Mouse (Mus musculus) adrenal gland, postnatal 25 days (tissue): ENCODE data around the gene Pdzd9. TPM values are rescaled to one million over a fixed set of nuclear protein-coding genes. Genes with fewer than 3 reads are reported as not detected.

ENCODE experiments used
- DNase-seq: peaks from one replicate; pipeline ENCODE4 v3.0.0; 2021; ENCODE audit warnings: mixed read lengths
- total RNA-seq: library from RNA; stranded (reverse); gene quantifications from 2 replicates; pipeline ENCODE4 v1.2.3, GENCODE M21; 2021

Gene Pdzd9
- total RNA-seq, 1 experiment from 2014 or later = not detected

DNA sequence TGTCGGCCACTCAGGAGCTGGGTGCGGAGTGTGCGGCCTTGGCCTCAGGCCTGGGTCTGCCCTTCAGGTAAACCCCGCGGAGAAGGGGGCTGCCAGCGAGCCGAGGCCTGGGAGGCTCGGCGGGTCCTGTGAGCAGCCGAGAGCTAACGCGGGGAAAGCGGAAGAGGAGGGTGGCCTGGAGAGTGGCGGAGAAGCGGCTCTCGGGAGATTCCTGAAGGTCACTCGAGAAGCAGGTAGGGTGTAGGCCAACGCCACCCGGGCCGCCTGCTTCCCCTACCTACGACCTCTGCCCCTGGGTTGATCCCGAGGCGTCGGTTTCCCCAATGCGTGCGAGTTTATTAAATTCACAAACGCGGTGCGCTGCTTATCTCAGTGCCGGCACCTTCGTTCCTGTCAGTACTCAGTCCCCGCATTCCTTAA is 34.8 kb downstream of the Pdzd9 start:
- no peak for DNase-seq

DNA sequence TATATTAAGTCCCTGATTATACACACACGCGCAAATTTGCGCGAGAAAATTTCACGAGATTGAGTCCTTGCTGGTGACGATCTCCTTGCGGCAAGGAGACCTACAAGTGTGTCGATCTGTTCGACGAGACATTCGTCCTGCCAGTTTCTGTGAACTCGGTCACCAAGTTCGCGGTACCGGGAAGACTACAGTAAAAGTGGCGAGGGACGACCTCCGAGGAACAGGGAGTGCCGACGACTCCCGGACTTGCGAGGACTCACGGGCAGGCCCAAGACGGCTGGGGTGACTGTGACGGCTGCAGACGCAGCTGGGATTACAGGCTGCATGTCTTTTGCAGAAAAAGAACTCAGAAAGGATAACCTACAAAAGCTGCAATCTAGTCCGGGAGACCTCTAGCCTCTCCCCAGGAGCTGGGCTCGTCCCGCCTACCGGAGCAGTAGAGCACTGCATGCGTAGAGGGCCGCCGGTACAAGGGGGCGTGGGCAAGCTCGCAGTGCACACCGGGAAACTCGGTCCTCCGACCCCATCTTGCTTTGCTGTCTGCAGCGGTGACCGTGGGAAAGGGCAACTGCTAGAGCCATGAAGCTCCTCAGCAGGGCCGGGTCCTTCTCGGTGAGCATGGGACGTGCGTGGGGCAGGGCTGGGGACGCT is 35.3 kb downstream of the Pdzd9 start, which contains the start of gene Uqcrc2:
Uqcrc2 (plus strand) TSS at position 466 of the 651 bp plus-strand sequence.
- DNase-seq = peak; percentile 89

DNA sequence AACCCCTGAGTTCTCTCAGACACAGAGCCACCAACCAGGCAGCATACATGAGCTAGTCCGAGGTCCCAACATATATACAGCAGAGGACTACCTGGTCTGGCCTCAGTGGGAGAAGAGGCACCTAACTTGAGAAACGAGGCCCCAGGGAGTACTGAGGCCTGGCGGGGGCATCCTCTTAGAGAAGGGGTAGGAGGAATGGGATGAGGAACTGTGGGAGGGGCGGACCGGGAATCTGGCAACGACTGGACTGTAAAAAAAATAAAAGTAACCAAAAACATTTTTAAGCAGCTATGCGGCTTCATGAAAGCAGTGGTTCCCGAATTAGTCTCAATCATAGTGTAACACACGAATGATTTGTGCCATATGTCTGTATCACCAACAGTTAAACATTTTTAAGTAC is 35.8 kb downstream of the Pdzd9 start:
- DNase-seq = no peak

DNA sequence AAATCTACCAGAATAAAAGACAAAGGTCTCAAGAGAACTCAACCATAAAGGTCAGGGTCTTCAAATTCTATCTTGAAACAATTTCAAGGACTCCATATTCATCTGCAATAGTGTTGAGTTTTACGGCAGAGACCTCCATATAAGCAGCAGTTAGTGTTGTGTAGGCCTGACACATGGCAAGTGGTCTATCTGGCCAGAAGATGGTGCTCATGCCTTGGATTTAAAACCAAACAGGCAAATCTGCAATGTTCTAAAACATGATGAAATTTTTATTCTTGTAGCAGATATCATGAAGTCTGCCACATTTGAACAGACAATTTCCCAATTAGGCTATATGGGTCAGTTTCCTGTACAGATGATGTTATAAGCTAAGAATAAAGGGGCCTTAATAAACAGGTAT is 37.6 kb downstream of the Pdzd9 start:
- no peak for DNase-seq

DNA sequence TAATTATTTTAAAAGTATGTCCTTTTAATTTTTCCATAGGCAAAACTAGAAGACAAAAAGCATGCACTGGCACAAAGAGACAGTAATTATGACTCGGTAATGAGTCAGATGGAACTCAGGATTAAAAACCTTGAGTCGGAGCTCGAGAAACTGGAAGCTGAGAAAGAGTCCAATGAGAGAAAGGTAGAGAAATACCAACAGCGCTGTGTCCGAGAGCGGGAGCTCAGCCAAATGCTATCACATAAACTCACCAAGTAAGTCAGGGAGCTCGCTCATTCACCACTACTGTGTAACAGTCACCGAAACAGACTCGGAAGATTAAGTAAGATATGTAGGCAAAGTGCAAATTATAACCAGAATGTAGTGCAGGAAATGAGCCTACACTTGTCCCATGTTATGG is 49.3 kb downstream of the Pdzd9 start:
- DNase-seq = peak; percentile 51

DNA sequence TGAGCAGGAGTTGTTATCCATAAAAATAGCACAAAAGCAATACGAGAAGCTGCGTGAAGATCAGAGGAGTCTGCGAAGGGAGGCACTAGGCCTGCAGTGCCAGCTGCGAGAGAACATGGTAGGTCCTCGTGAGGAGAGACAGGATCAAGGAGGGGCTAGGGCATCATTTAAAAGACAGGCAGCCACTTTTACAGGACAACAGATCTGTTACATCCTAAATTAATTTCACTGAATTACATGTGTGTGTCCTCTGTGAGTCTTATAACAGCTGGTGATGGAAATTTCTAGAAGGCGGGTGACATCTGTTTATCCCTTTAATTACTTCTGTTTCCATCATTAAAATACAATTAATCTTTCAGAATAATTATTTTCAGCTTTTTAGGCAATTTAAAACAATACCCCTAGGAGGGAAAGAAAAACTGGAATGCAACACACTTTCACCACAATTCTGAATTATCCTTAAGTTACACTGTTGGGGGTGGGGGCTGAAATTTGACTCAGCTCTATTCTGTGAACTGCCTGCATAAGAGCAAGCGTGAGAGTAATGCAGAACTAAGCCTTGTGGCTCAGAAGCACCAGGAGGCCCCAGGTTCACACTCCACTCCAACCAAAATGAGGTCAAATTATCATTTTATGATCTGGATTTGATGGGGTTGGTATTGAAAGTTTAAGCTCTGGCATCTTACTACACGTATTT is 49.9 kb downstream of the Pdzd9 start:
- DNase-seq = no peak

Other genes with a start within 250 kb of the Pdzd9 start
- gene Uqcrc2, start 35.2 kb downstream of the Pdzd9 start, total RNA-seq = 319 and 341 TPM in 2 replicates
- 40.1 and 40.4 TPM in 2 replicates for gene Mosmo, start 7.3 kb upstream of the Pdzd9 start, total RNA-seq
- 2.4 and 2.9 TPM in 2 replicates for gene Vwa3a, start 69.0 kb upstream of the Pdzd9 start, total RNA-seq
- gene Gm5737, start 142.0 kb upstream of the Pdzd9 start, total RNA-seq = not detected in 2 replicates
- gene Eef2k, start 172.5 kb upstream of the Pdzd9 start, total RNA-seq = 40.4 and 68.2 TPM in 2 replicates
- gene Polr3e, start 247.4 kb upstream of the Pdzd9 start, total RNA-seq = 26.5 and 27.5 TPM in 2 replicates